Mouse (Mus musculus): ENCODE data around the gene Rbms3.

DNA sequence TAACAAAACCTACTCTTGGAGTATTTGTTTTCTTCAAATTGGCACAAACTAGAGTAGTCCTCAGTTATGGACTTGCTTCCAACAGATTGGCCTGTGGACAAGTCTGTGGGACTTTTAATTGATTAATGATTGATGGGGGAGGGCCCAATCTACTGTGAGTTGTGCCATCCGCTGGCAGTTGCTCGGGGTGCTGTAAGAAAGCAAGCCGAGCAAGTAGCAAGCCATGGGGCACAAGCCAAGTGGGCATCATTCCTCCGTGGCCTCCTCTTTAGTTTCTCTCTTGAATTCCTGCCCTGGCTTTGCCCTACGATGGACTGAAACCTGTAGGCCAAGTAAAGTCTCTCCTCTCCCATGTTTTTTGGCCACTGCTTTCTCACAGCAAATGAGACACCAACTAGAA lies 299.0 kb downstream of the Rbms3 start:
- TF ChIP-seq POLR2A (IDR thresholded peaks at IDR 0.05; ENCODE audit: low read depth, low read length) (no peak), EP300 (IDR thresholded peaks at IDR 0.05; ENCODE audit: low read length) (no peak), CTCF (conservative IDR thresholded peaks at IDR 0.05 in 1 of 2, IDR thresholded peaks at IDR 0.05 in 1 of 2; ENCODE audit: low read depth in 2 of 2, low read length in 2 of 2) (no peak), MYC (IDR thresholded peaks at IDR 0.05; ENCODE audit: low read depth, low read length) (no peak), IRF4 (IDR thresholded peaks at IDR 0.05; ENCODE audit: low read depth, low read length) (no peak), ZC3H11A (IDR thresholded peaks at IDR 0.05; ENCODE audit: low read depth, low read length) (no peak), ETS1 (conservative IDR thresholded peaks at IDR 0.05; ENCODE audit: low read depth, low read length) (no peak), ZNF384 (IDR thresholded peaks at IDR 0.05; ENCODE audit: low read depth, low read length) (no peak)
